Mouse (Mus musculus): Measurements from ENCODE around the gene Defb6.

Defb6 gene

DNA sequence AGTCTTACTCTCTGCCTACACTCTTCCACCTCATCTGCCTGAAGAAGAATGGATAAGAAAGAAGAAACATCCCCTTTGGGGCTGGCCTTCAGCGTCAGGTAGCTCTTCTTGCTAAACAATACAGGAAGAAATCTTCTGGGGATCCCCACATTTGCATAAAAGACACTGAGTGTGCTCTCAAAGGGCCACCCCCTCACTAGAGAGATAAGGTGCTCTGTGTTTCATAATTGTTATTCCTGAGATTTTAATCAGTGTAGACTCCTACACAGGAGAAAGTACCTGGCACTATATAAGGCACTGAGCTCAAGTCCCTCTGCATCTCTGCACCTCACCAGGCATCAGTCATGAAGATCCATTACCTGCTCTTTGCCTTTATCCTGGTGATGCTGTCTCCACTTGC lies at the start of gene Defb6:
Defb6 (plus strand) TSS at position 318 of the 400 bp plus-strand sequence.
- DNase-seq (ENCODE audit: extremely low read depth, insufficient read length, low spot score) = no peak

DNA sequence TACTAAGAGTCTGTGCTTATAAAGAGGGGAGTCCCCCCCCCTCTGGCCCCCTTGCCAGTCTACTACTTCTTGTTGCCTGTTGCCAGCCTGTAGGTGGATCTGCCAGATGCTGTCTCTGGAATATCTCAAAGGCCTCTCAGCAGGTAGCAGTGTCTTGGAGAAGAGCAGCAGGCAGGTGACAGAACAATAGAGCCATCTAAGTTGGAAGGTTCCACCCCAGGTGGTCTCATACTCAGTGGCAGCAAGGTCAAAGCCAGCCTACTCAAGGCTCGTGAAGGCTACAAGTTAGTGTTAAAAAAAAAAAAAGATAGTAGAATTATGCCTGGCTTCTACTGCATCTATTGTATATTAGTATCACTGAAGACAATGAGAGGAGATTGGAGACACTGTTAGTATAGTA lies 12.8 kb downstream of the Defb6 start:
- DNase-seq (ENCODE audit: extremely low read depth, insufficient read length, low spot score) = no peak

DNA sequence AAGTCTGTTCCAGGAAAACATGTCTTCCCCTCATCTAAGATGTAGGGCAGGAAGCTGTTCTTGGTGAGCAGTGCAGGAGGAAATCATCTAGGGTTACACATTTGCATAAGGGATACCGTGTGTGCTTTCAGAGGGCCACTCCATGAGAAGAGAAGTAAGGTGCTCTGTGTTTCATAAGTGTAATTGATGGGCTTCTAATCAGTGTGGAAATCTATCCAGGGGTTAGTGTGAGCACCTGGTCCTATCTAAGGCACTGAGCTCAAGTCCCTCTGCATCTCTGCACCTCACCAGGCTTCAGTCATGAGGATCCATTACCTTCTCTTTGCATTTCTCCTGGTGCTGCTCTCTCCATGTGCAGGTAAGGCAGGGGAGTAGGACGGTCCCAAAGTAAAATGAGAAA lies 14.3 kb downstream of the Defb6 start, which contains the start of gene Defb46:
Defb46 (plus strand) TSS at position 301 of the 400 bp plus-strand sequence.
- no peak for DNase-seq (ENCODE audit: extremely low read depth, insufficient read length, low spot score)

DNA sequence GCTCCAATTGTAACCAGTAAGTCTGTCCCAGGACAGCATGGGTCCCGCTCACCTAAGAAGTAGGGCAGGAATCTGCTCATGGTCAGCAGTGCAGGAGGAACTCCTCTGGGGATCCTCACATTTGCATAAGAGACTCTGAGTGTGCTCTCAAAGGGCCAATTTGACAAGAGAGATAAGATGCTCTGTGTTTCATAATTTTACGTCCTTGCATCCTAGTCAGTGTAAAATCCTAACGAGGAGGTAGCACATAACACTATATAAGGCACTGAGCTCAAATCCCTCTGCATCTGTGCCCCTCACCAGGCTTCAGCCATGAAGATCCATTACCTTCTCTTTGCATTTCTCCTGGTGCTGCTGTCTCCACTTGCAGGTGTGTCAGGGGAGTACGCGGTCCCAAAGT lies 22.0 kb downstream of the Defb6 start, which contains the start of gene Defb5:
Defb5 (plus strand) TSS at position 301 of the 400 bp plus-strand sequence.
- DNase-seq (ENCODE audit: extremely low read depth, insufficient read length, low spot score) = no peak

DNA sequence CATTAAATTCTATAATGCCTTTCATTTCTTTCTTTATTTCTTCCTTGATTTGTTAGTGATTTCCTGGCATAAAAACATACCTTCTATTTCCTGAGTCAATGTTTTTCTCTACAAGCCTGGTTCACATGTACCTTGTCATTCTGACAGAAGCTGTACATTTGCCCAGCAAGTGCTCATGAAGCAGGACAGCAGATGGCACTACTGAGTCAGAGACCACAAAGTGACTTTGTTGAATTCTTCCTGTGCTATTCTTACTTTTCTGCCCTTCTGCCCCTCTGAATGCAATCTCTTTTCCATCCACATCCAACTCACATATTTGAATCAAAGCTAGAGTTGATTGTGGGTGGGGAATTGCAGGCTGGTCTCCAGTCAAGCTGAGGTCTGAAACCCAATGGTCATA lies 32.9 kb downstream of the Defb6 start:
- no peak for DNase-seq (ENCODE audit: extremely low read depth, insufficient read length, low spot score)

DNA sequence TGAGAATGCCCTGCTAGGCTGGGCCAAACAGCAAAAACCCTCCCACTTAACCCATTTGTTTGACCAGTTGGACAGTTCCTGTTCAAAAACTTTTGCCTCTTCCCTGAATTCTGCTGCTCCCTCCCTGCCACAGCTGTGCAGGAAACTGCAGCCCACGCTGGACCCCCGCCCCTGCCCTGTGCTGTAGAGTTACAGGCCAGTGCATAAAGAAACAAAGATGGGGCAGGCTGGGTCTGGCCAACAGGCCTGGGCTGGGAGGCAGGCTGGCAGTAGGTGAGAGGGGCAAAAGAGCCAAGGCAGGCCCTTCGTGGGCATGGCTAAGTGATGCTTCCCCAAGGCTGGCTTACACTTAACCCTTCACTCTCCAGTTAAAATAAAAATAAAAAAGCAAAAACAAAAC lies 34.4 kb downstream of the Defb6 start:
- DNase-seq (ENCODE audit: extremely low read depth, insufficient read length, low spot score) = no peak

Measured in 3134 (cell line).